Mouse (Mus musculus) bone marrow, adult 2 months (tissue): ENCODE measurements around the gene Gmip.

Source experiments
- CTCF ChIP-seq: fragments of 200-500 bp; IDR thresholded peaks from 2 replicates; pipeline ENCODE4 v1.5.1; 2011; ENCODE audit warnings: low read length, control low read depth; ENCODE audit not compliant: control insufficient read depth, insufficient read depth
- POLR2A ChIP-seq: fragments of 200-500 bp; IDR thresholded peaks from 2 replicates; pipeline ENCODE4 v1.6.1; 2011; ENCODE audit warnings: low read depth, mild to moderate bottlenecking, control low read depth, low read length, borderline replicate concordance; ENCODE audit not compliant: control insufficient read depth

- no peak for TF ChIP-seq CTCF
- no peak for TF ChIP-seq POLR2A
These were observed 36.4 kb upstream of the Gmip start for GRCm38 (mm10) chr8:69772106-69772505.
